Mouse (Mus musculus) midbrain, embryonic 16.5 days (tissue): ENCODE data around the gene Plxnc1. TPM values are rescaled to one million over a fixed set of nuclear protein-coding genes. Genes with fewer than 3 reads are reported as not detected.

ENCODE experiments used
- ATAC-seq: fragments of 200-750 bp; cut with Nextera tagmentation; 2 replicates; pipeline ENCODE4 v1.8.0; 2017; ENCODE audit warnings: moderate TSS enrichment
- H3K27ac ChIP-seq: fragments of 300-500 bp; sonication (generic); 2 replicates; pipeline ENCODE4 v1.5.1; 2014; ENCODE audit warnings: mild to moderate bottlenecking, low read length, mixed read lengths
- H3K27me3 ChIP-seq: fragments of 300-500 bp; sonication (generic); 2 replicates; pipeline ENCODE4 v1.6.1; 2014; ENCODE audit warnings: low read depth, low read length, mixed read lengths; ENCODE audit not compliant: control insufficient read depth, insufficient read depth
- H3K36me3 ChIP-seq: fragments of 300-500 bp; sonication (generic); 2 replicates; pipeline ENCODE4 v1.6.1; 2014; ENCODE audit warnings: mild to moderate bottlenecking, low read length, moderate library complexity, mixed read lengths; ENCODE audit not compliant: control insufficient read depth, insufficient read depth
- H3K4me1 ChIP-seq: fragments of 300-500 bp; sonication (generic); 2 replicates; pipeline ENCODE4 v1.6.1; 2014; ENCODE audit warnings: mild to moderate bottlenecking, low read length, mixed read lengths; ENCODE audit not compliant: control insufficient read depth, insufficient read depth
- H3K4me2 ChIP-seq: fragments of 300-500 bp; sonication (generic); 2 replicates; pipeline ENCODE4 v1.6.1; 2014; ENCODE audit warnings: mild to moderate bottlenecking, low read length, mixed read lengths
- H3K4me3 ChIP-seq: fragments of 300-500 bp; sonication (generic); 2 replicates; pipeline ENCODE4 v1.5.1; 2014; ENCODE audit warnings: low read depth, mild to moderate bottlenecking, low read length, moderate library complexity, mixed read lengths
- H3K9ac ChIP-seq: fragments of 300-500 bp; sonication (generic); 2 replicates; pipeline ENCODE4 v1.6.1; 2014; ENCODE audit warnings: low read depth, low read length, mixed read lengths
- H3K9me3 ChIP-seq: fragments of 300-500 bp; sonication (generic); replicated peaks from 2 replicates; pipeline ENCODE4 v1.6.1; 2014; ENCODE audit warnings: mild to moderate bottlenecking, low read length, mixed read lengths; ENCODE audit not compliant: control insufficient read depth, poor library complexity, severe bottlenecking
- WGBS: fragments of 180-500 bp; shearing (Covaris S2); extraction: QIAGEN DNeasy Blood & Tissue Kit; methylation state at CpG from one replicate; pipeline ENCODE4 v1.1.7; 2014; 5-methylcytosine and 5-hydroxymethylcytosine counted together
- polyA plus RNA-seq: library from polyadenylated mRNA; unstranded; fragments of >200 nt; fragmentation: Nextera tagmentation; extraction: Ambion mirVana; gene quantifications from 2 replicates; pipeline ENCODE4 v1.2.1, GENCODE M21; 2015

The Plxnc1 gene
- polyA plus RNA-seq, 1 experiment from 2014 or later = 14.6 TPM

DNA sequence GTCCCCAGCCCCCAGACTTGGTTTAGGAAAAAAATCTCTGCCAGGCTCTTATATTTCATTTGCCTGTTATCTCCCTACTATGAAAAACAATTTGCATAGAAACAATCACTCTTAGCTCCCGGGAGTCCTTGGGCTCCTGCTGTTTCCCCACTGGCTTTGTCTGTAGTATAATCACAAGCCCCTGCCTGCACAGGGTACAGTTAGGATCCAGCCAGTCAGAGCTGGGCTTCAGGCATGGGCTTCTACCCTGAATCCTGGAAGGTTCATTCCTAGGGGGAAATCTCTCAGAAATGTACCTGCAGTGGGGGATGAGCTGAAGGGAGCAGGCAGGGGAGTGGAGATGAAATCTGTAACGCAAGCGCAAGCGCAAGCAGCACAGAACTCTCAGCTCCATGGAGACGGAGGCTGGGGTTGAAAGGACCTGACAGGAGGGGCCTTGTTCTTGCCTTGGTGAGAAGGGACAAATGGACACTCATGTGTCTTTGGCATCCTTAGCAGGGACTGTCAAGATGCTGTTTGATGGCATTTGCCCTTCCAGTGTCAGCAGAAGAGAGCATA is 33.7 kb upstream of the Plxnc1 start:
- H3K9ac ChIP-seq = peak overlapping the region; percentile 45; the same call in 1 of the 2 replicates
- H3K4me2 ChIP-seq = peak overlapping the region; percentile 14

DNA sequence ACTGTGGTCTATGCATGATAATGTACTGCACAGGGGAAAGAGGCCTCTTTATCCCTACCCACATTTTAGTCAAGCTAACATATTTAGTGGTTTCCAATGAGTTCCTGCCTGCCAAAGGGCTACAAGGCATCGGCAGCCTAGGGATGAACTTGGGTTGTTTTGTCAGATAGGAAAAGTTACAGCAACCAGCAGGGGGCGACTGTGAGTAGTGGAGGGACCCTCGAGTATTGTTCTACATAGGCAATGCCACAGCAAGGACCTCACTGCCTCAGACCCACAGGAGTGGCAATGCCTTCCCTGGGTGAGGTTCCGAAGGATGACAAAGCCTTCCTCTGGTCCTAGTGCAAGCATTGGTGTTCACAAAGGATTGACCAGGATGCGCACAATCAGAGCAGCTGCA is 31.7 kb upstream of the Plxnc1 start:
- 61% methylated on average over 5 of the region's 5 CpGs for WGBS
- Histone ChIP-seq H3K4me2 (no peak overlapping the region), H3K27me3 (no peaks in the 10 kb centered on the region), H3K27ac (no peak overlapping the region), H3K4me3 (no peak overlapping the region), H3K4me1 (peaks cover 13% of the 10 kb centered on the region), H3K9ac (no peak overlapping the region), H3K36me3 (no peaks in the 10 kb centered on the region), H3K9me3 (no peaks in the 10 kb centered on the region)
- ATAC-seq = no peak

More for the DNA sequence above, 33.7 kb upstream of the Plxnc1 start:
- Histone ChIP-seq H3K36me3 (no peaks in the 10 kb centered on the region), H3K9me3 (peaks cover 3% of the 10 kb centered on the region; the same call in 1 of the 2 replicates), H3K27ac (peak overlapping the region; percentile 71), H3K27me3 (no peaks in the 10 kb centered on the region), H3K4me3 (no peak overlapping the region), H3K4me1 (peaks cover 19% of the 10 kb centered on the region)
- ATAC-seq = peak; percentile 65; the same call in 1 of the 2 replicates
- 4% methylated on average over 5 of the region's 5 CpGs for WGBS

DNA sequence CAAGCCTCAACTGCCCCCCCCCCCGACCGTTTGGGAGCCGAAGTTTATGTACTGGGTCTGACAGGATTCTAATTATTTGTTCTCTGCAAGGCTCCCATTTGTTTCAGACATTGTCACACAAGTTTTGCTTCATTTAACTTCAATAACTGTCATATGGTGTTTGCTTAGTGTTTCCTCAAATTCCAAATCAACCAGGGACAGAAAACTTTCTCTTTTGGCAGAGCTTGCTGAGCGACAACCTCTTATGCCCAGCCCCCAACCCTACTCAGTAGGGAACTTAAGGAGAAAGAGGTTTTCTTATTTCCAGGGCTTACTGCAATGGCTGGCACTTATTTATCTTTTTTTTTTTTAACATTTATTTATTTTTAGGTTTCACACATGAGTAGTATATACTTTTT is 30.5 kb upstream of the Plxnc1 start:
- no peak overlapping the region for H3K4me3 ChIP-seq
- no peaks in the 10 kb centered on the region for H3K9me3 ChIP-seq
- H3K4me1 ChIP-seq = peaks cover 13% of the 10 kb centered on the region
- H3K9ac ChIP-seq = no peak overlapping the region
- no peak overlapping the region for H3K27ac ChIP-seq
- no peak for ATAC-seq
- no peak overlapping the region for H3K4me2 ChIP-seq
- WGBS = 56% methylated on average over 4 of the region's 4 CpGs
- H3K36me3 ChIP-seq = no peaks in the 10 kb centered on the region
- H3K27me3 ChIP-seq = no peaks in the 10 kb centered on the region

DNA sequence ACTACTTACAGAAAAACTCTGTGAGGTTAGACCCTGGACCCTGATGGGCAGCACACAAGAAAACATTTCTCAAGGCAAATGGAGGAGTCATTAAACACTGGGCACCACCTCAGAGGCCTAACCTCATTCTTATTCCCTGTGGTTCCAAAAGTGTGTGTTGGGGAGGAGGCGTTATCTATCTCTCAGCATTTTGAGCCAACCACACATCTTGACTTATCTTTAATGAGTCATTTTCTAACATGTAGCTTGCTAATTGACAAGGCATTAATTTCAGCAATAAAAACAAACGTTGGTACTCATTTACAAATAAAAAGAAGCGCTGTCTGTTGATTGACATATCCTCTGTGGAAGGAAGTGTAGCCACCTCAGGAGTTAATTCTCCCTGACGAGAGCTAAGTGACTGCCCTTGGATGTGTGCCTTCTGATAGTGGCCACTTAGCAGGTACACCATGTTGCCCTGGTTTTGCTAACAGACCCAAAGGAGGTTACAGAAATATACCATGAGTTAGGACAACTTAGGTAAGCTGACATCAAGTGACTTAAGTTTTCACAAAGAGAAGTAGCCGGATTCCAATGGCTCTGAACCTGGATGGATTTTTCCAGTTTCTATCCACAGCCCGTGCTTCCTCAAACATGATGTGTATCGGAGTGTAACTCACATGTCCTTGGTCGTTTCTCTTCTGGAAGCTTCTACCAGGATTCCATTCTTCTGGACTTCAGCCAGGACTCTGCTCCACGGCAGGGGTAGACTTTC is 29.9 kb upstream of the Plxnc1 start:
- Histone ChIP-seq H3K9ac (no peak overlapping the region), H3K9me3 (no peaks in the 10 kb centered on the region), H3K36me3 (no peaks in the 10 kb centered on the region), H3K27ac (no peak overlapping the region), H3K4me1 (peaks cover 13% of the 10 kb centered on the region), H3K27me3 (no peaks in the 10 kb centered on the region), H3K4me2 (no peak overlapping the region), H3K4me3 (no peak overlapping the region)
- no peak for ATAC-seq
- 74% methylated on average over 9 of the region's 9 CpGs for WGBS

DNA sequence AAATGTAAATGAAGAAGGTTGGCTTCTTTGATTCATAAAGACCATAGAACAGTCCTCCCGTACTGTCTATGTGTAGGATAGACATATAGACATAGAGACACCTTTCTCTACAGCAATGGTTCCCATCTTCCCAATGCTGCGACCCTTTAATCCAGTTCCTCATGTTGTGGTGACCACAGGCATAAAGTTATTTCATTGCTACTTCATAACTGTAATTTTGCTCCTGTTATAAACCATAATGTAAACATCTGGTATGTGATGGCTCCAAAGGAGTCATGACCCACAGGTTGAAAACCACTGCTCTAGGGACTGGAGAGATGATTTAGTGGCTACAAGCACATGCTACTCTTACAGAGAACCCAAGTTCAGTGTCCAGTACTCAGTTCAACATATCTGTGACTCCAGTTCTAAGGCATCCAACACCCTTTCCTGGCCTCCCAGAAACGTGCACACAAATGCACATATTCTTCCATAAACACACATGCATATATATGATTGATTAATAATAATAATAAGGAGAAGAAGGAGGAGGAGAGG is 27.1 kb upstream of the Plxnc1 start:
- Histone ChIP-seq H3K4me2 (no peak overlapping the region), H3K4me3 (no peak overlapping the region), H3K9ac (no peak overlapping the region), H3K9me3 (no peaks in the 10 kb centered on the region), H3K36me3 (no peaks in the 10 kb centered on the region), H3K27ac (no peak overlapping the region), H3K4me1 (no peaks in the 10 kb centered on the region), H3K27me3 (no peaks in the 10 kb centered on the region)
- WGBS = 74% methylated on average over 3 of the region's 3 CpGs
- ATAC-seq = no peak

DNA sequence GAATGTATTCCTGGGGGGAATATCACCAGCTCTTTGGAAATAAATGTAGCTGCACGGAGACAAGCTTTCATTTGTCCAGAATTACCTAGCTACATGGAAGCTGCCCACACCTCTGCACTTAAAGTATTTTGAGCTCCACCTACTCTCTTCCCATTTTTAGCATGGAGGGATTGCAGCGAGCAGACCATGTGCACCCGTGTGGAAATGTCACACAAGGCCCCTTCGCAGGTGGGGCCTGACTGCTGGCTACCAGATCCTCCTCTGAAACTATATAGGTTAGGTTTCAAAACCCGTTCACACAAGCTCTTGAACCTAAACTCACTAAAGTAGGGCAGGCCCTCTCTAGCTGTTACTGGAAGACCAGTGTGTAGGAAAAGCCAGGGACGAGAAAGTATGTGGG is 25.6 kb upstream of the Plxnc1 start:
- 79% methylated on average over 6 of the region's 6 CpGs for WGBS
- Histone ChIP-seq H3K4me1 (no peaks in the 10 kb centered on the region), H3K27me3 (no peaks in the 10 kb centered on the region), H3K4me3 (no peak overlapping the region), H3K4me2 (no peak overlapping the region), H3K9ac (no peak overlapping the region), H3K27ac (no peak overlapping the region), H3K9me3 (no peaks in the 10 kb centered on the region), H3K36me3 (no peaks in the 10 kb centered on the region)
- ATAC-seq = no peak

DNA sequence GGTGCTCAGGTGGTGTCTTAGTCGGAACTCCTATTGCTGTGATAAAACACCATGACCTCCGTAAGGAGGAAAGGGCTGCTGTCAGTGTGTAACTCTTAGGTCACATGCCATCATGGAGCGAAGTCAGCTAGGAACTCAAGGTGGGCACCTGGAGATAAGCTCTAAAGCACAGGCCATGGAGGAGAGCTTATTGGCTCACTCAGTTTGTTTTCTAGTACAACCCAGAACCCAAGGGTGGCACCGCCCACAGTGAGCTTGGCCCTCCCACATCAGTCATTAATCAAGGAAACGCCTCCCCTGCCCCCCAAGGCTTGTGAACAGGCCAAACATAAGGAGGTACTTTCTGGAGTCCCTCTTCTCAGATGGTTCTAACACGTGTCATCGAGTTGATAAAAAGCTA is 22.8 kb upstream of the Plxnc1 start:
- no peak for ATAC-seq
- Histone ChIP-seq H3K27me3 (no peaks in the 10 kb centered on the region), H3K4me3 (no peak overlapping the region), H3K36me3 (no peaks in the 10 kb centered on the region), H3K9me3 (peaks cover 4% of the 10 kb centered on the region; the same call in 1 of the 2 replicates), H3K9ac (no peak overlapping the region), H3K27ac (no peak overlapping the region), H3K4me2 (no peak overlapping the region), H3K4me1 (no peaks in the 10 kb centered on the region)
- 93% methylated on average over 7 of the region's 7 CpGs for WGBS

DNA sequence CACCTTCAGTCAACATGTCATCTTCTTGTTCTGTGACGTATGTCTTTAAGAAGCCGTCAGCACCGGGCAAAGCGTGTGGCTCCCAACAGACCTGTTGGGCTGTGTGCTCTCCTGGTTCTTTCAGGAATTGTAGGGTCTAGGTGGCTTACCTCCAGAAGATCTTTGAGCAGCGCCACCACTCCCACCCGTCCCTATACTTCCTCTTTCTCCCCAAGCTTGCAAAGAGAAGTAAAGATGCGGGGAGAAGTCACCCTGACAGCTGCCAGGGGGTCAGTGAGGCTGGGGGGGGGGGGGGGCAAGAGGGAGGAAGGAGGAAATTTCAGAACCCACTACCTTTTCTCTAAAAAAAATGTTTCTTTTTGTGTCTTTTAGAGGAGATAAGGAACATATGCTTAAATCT is 22.2 kb upstream of the Plxnc1 start:
- Histone ChIP-seq H3K4me1 (no peaks in the 10 kb centered on the region), H3K27ac (no peak overlapping the region), H3K4me2 (no peak overlapping the region), H3K9me3 (peaks cover 4% of the 10 kb centered on the region; the same call in 1 of the 2 replicates), H3K9ac (no peak overlapping the region), H3K27me3 (no peaks in the 10 kb centered on the region), H3K36me3 (no peaks in the 10 kb centered on the region), H3K4me3 (no peak overlapping the region)
- 93% methylated on average over 7 of the region's 7 CpGs for WGBS
- no peak for ATAC-seq

DNA sequence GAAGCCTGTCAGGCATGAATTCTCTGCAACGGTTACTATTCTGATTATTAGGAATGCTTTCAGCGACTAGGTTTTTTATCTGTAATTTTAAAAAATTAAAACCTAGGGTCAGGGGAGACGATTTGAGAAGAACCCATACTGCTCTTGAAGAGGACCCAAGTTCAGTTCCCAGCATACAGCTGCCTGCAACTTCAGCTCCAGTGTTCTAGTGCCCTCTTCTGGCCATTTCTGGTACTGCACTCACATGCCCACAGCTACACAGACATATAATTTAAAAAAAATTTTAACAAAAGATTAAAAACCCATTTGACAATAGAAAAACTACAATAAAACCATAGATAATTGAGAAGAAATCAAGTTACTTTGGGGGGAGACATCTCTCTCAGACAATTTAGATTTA is 20.5 kb upstream of the Plxnc1 start:
- Histone ChIP-seq H3K27me3 (no peaks in the 10 kb centered on the region), H3K4me1 (no peaks in the 10 kb centered on the region), H3K36me3 (no peaks in the 10 kb centered on the region), H3K27ac (no peak overlapping the region), H3K4me2 (no peak overlapping the region), H3K4me3 (no peak overlapping the region), H3K9ac (no peak overlapping the region), H3K9me3 (peaks cover 4% of the 10 kb centered on the region; the same call in 1 of the 2 replicates)
- 88% methylated on average over 3 of the region's 3 CpGs for WGBS
- no peak for ATAC-seq
